ENCODE assay signal across 7 mouse cellular contexts in the genomic region with DNA sequence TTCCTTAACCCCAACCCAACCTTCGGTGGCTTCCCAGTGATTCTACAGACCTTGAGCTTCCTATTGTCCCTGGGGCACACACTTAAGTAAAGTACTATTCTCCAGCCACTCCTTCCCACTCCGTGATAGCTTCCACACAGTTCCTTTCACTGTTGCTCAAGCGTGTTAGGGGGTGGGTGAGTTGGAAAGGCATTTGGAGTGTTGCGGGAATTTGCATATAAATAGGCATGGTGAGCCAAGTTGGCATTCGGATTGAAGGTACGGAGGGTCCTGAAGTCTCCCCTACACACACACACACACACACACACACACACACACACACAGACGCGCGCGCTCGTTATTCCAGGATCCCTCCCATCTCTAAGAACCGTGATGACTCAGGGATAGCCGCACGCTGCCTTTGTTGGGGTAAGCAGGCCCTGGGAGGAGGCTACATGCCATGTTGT. TPM values are rescaled to one million over a fixed set of nuclear protein-coding genes. Genes with fewer than 3 reads are reported as not detected.
DNase-seq lines count a peak whose midpoint lies in the region; ATAC-seq and TF ChIP-seq lines count a peak whose summit lies in the region.

No protein-coding gene starts in this region.

- TF ChIP-seq CTCF in layer of hippocampus, adult 2 months (conservative IDR thresholded peaks at IDR 0.05): no peak

- H3K36me3 ChIP-seq in forebrain, embryonic 11.5 days (ENCODE audit: control insufficient read depth, insufficient read depth, low read length): no peaks in the 10 kb centered on the region
- H3K36me3 ChIP-seq in liver, embryonic 15.5 days (replicated peaks): no peaks in the 10 kb centered on the region

- H3K4me1 ChIP-seq in forebrain, embryonic 11.5 days (replicated peaks; ENCODE audit: control insufficient read depth, insufficient read depth, low read length): peaks cover 2% of the 10 kb centered on the region; the same call in 1 of the 2 replicates
- peaks cover 15% of the 10 kb centered on the region for H3K4me1 ChIP-seq in liver, embryonic 15.5 days (replicated peaks)

- H3K9ac ChIP-seq in forebrain, embryonic 11.5 days (ENCODE audit: low read length): peak overlapping the region; percentile 49
- H3K9ac ChIP-seq in liver, embryonic 15.5 days: no peak overlapping the region

- H3K27ac ChIP-seq in layer of hippocampus, adult 2 months: no peak overlapping the region
- no peak overlapping the region for H3K27ac ChIP-seq in forebrain, embryonic 11.5 days (ENCODE audit: low read depth, low read length)
- H3K27ac ChIP-seq in liver, embryonic 15.5 days (replicated peaks): no peak overlapping the region

- H3K9me3 ChIP-seq in forebrain, embryonic 11.5 days (ENCODE audit: control insufficient read depth, low read length): no peaks in the 10 kb centered on the region
- H3K9me3 ChIP-seq in liver, embryonic 15.5 days (replicated peaks): no peaks in the 10 kb centered on the region

- H3K4me3 ChIP-seq in layer of hippocampus, adult 2 months: peak overlapping the region; percentile 62
- H3K4me3 ChIP-seq in forebrain, embryonic 11.5 days (ENCODE audit: low read depth, low read length): peak overlapping the region; percentile 58
- H3K4me3 ChIP-seq in liver, embryonic 15.5 days (replicated peaks): peak overlapping the region; percentile 55

- DNase-seq in layer of hippocampus, adult 2 months (ENCODE audit: low spot score in 2 of 2): no peak
- no peak for DNase-seq in layer of hippocampus, postnatal 36 days
- DNase-seq in NIH3T3 (ENCODE audit: low read depth): peak; percentile 69
- peak; percentile 68 for DNase-seq in forebrain, embryonic 11.5 days (ENCODE audit: low spot score)
- no peak for DNase-seq in thymus, adult 18-20 months
- no peak for DNase-seq in gastrocnemius, postnatal 25 days

- peaks cover 26% of the 10 kb centered on the region for H3K27me3 ChIP-seq in forebrain, embryonic 11.5 days (ENCODE audit: control insufficient read depth, insufficient read depth, low read length)
- H3K27me3 ChIP-seq in liver, embryonic 15.5 days: peaks cover 67% of the 10 kb centered on the region

- H3K4me2 ChIP-seq in forebrain, embryonic 11.5 days (ENCODE audit: low read depth, low read length, severe bottlenecking): peak overlapping the region; percentile 100
- H3K4me2 ChIP-seq in liver, embryonic 15.5 days: peak overlapping the region; percentile 82

- ATAC-seq in forebrain, embryonic 11.5 days (replicated peaks; ENCODE audit: low FRiP score): peak; percentile 62
- no peak; the same call in 1 of the 2 replicates for ATAC-seq in liver, embryonic 15.5 days (ENCODE audit: insufficient read depth)

- WGBS in forebrain, embryonic 11.5 days: 1% methylated on average over 14 of the region's 14 CpGs
- WGBS in liver, embryonic 15.5 days (ENCODE audit: insufficient replicate concordance): 14% methylated on average over 14 of the region's 14 CpGs

RNA-seq across cellular contexts. Expression of gene Slc4a11, which starts 0.5 kb away (rescaled TPM):
- under 1 TPM; 0.61 to 0.66 TPM for total RNA-seq in layer of hippocampus, adult 2 months (2021)
- under 1 TPM; 0.56 to 0.85 TPM for total RNA-seq in layer of hippocampus, postnatal 36 days (2021)
- polyA plus RNA-seq in forebrain, embryonic 11.5 days (2014; fragmentation: Nextera tagmentation; extraction: Ambion mirVana): 1.2 TPM in 2 replicates
- 0.08 and 0.14 TPM in 2 replicates for polyA plus RNA-seq in liver, embryonic 15.5 days (2015; fragmentation: Nextera tagmentation; extraction: Ambion mirVana)
- total RNA-seq in gastrocnemius, postnatal 25 days (2021): under 1 TPM in 1 of 2 experiments, not detected in 1; 0.35 TPM

RNA-seq across cellular contexts. Expression of gene Itpa, which starts 30.4 kb away (rescaled TPM):
- total RNA-seq in layer of hippocampus, adult 2 months (2021): 10 to 100 TPM; 36.0 to 36.8 TPM
- 10 to 100 TPM; 34.1 to 39.2 TPM for total RNA-seq in layer of hippocampus, postnatal 36 days (2021)
- polyA plus RNA-seq in forebrain, embryonic 11.5 days (2014; fragmentation: Nextera tagmentation; extraction: Ambion mirVana): 152 and 156 TPM in 2 replicates
- polyA plus RNA-seq in liver, embryonic 15.5 days (2015; fragmentation: Nextera tagmentation; extraction: Ambion mirVana): 41.0 and 44.8 TPM in 2 replicates
- total RNA-seq in gastrocnemius, postnatal 25 days (2021): 10 to 100 TPM; 11.9 to 13.3 TPM

RNA-seq across cellular contexts. Expression of gene Ddrgk1, which starts 33.4 kb away (rescaled TPM):
- total RNA-seq in layer of hippocampus, adult 2 months (2021): 10 to 100 TPM; 97.6 to 98.1 TPM
- 10 to 100 TPM; 83.9 to 84.7 TPM for total RNA-seq in layer of hippocampus, postnatal 36 days (2021)
- polyA plus RNA-seq in forebrain, embryonic 11.5 days (2014; fragmentation: Nextera tagmentation; extraction: Ambion mirVana): 46.8 and 48.5 TPM in 2 replicates
- polyA plus RNA-seq in liver, embryonic 15.5 days (2015; fragmentation: Nextera tagmentation; extraction: Ambion mirVana): 40.6 and 43.8 TPM in 2 replicates
- total RNA-seq in gastrocnemius, postnatal 25 days (2021): 100 to 1,000 TPM in 1 of 2 experiments, 10 to 100 TPM in 1; 84.6 to 103 TPM

RNA-seq across cellular contexts. Expression of gene Lzts3, which starts 55.2 kb away (rescaled TPM):
- total RNA-seq in layer of hippocampus, adult 2 months (2021): 100 to 1,000 TPM; 185 to 196 TPM
- 100 to 1,000 TPM; 172 to 184 TPM for total RNA-seq in layer of hippocampus, postnatal 36 days (2021)
- 1.6 and 1.7 TPM in 2 replicates for polyA plus RNA-seq in forebrain, embryonic 11.5 days (2014; fragmentation: Nextera tagmentation; extraction: Ambion mirVana)
- 1.4 and 2.0 TPM in 2 replicates for polyA plus RNA-seq in liver, embryonic 15.5 days (2015; fragmentation: Nextera tagmentation; extraction: Ambion mirVana)
- 1 to 10 TPM; 2.1 to 2.4 TPM for total RNA-seq in gastrocnemius, postnatal 25 days (2021)

Comparison
In these comparisons a context has a peak if more than half of its experiments do, and no peak if none do; other contexts are left out.
1. DNase-seq: peak in NIH3T3 (single experiment) and forebrain, embryonic 11.5 days (single experiment); none in layer of hippocampus, adult 2 months (0 of 2), layer of hippocampus, postnatal 36 days (0 of 2), thymus, adult 18-20 months (0 of 2) and gastrocnemius, postnatal 25 days (single experiment).
2. Peak in every context shown above with its lines, with median percentiles within 50 percentile points of each other: H3K4me3 ChIP-seq.